Mouse (Mus musculus) gastrocnemius, adult 8-10 months (tissue): ENCODE results near the gene Bicral. TPM values are rescaled to one million over a fixed set of nuclear protein-coding genes. Genes with fewer than 3 reads are reported as not detected.
"Not testable (repeated sequence)": the region's sequence is repeated elsewhere in the genome, so short reads cannot be mapped to it uniquely, and the experiment has no call there.

Experiments
- DNase-seq, 2 experiments: peaks; one replicate each; pipeline ENCODE4 v3.0.0; 2022; ENCODE audit warnings: low spot score in 2 of 2
- total RNA-seq, 4 experiments: library from RNA; stranded (reverse); gene quantifications; 2 replicates each; pipeline ENCODE4 v1.2.4; 2022

Gene Bicral
- total RNA-seq, 4 experiments from 2014 or later = 11.2 to 15.0 (median 12.5) TPM

GRCm38 (mm10) chr17:46764916-46765315 is 93.4 kb downstream of the Bicral start:
- DNase-seq = not testable (repeated sequence)

- no peak for DNase-seq
These were observed 94.7 kb downstream of the Bicral start, which contains the start of gene Ptcra for GRCm38 (mm10) chr17:46763544-46763943. Ptcra (minus strand) TSS chr17:46763712.

DNA sequence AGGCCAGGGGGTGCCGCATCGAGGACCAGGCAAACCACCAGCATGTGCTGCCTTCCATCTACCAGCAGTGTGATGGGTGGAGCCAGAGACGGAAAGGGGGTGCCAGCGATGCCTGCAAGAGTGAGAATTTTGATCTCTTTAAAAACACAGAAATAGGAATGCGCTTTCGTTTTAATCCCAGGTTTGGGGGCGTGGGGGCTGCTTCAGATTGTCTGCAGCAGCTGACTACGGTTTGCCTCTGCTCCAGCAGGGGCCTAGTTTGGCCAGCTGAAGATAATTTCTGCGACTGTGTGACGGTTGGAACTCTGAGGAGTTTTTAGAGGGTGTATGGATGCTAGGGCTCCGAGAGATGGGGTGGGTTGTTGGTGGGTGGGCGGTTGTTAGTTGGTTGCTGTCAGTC is 99.5 kb downstream of the Bicral start:
- DNase-seq = no peak

GRCm38 (mm10) chr17:46751794-46752556 is 106.3 kb downstream of the Bicral start, which contains the start of gene Cnpy3:
Cnpy3 (minus strand) TSS chr17:46752214.
- peak; percentile 91 to 97 for DNase-seq

- DNase-seq = no peak
These were observed 107.1 kb downstream of the Bicral start for GRCm38 (mm10) chr17:46751056-46751793.

GRCm38 (mm10) chr17:46750580-46750979 is 107.7 kb downstream of the Bicral start:
- no peak for DNase-seq

DNA sequence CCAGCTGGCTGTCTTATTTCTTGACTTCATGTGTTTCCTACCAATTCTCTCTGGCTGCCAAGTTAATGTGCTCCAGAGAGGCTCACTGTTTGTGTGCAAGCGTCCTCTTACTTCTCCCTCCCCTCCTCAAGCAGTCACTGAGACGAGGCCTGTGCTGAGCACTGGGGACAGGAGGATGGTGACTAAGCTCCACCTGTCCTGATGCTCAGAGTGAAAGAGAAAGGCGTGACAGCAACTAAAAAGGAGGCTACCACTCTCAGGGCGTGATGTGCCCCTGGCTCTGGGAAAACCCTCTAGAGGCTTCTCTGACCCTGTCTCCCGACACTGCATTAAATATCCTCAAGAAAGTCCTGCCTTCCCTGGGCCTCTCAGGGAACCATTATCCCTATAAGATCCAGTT is 109.0 kb downstream of the Bicral start:
- DNase-seq = no peak

Other genes starting within 250 kb of the Bicral start
- gene Ptk7, start 229.0 kb downstream of the Bicral start, total RNA-seq = under 1 TPM; 0.15 to 0.38 (median 0.30) TPM
- 10 to 100 TPM; 13.2 to 14.4 (median 13.5) TPM for gene Klc4, start 212.5 kb downstream of the Bicral start, total RNA-seq
- 100 to 1,000 TPM in 2 of 4 experiments, 10 to 100 TPM in 2; 88.6 to 106 (median 98.1) TPM for gene Mrpl2, start 212.3 kb downstream of the Bicral start, total RNA-seq
- gene Cul7, start 208.1 kb downstream of the Bicral start, total RNA-seq = 1 to 10 TPM; 2.7 to 3.7 (median 3.0) TPM
- 10 to 100 TPM in 1 of 4 experiments, 1 to 10 TPM in 3; 8.7 to 10.7 (median 9.2) TPM for gene Rrp36, start 184.1 kb downstream of the Bicral start, total RNA-seq
- gene Mea1, start 179.7 kb downstream of the Bicral start, total RNA-seq = 10 to 100 TPM; 36.9 to 42.6 (median 39.8) TPM
- gene Klhdc3, start 177.6 kb downstream of the Bicral start, total RNA-seq = 10 to 100 TPM; 61.0 to 83.8 (median 75.5) TPM
- gene Ppp2r5d, start 153.4 kb downstream of the Bicral start, total RNA-seq = 10 to 100 TPM; 25.5 to 28.1 (median 26.8) TPM
- 10 to 100 TPM; 12.9 to 18.6 (median 16.0) TPM for gene Pex6, start 147.0 kb downstream of the Bicral start, total RNA-seq
- gene Gnmt, start 129.3 kb downstream of the Bicral start, total RNA-seq = 1 to 10 TPM in 2 of 4 experiments, under 1 TPM in 2; 0.65 to 5.1 (median 1.9) TPM
- 1 to 10 TPM; 4.6 to 9.4 (median 6.4) TPM for gene Cnpy3, start 106.3 kb downstream of the Bicral start, total RNA-seq
- not detected for gene Ptcra, start 94.8 kb downstream of the Bicral start, total RNA-seq
- gene 2310039H08Rik, start 85.8 kb downstream of the Bicral start, total RNA-seq = 10 to 100 TPM; 37.5 to 45.9 (median 39.9) TPM
- gene Rpl7l1, start 75.8 kb downstream of the Bicral start, total RNA-seq = 10 to 100 TPM; 35.1 to 39.6 (median 37.4) TPM
- gene Tbcc, start 32.2 kb upstream of the Bicral start, total RNA-seq = 1 to 10 TPM; 7.4 to 9.4 (median 7.9) TPM
- not detected for gene Prph2, start 52.0 kb upstream of the Bicral start, total RNA-seq
- 10 to 100 TPM; 57.5 to 65.9 (median 63.7) TPM for gene Ubr2, start 152.1 kb upstream of the Bicral start, total RNA-seq